Mouse (Mus musculus) naive thymus-derived CD4-positive, alpha-beta T cell, adult 2 months (primary cell): ENCODE data around the gene Mesd.

Experiments used
- DNase-seq: peaks from one replicate; pipeline ENCODE4 v3.0.0-alpha.2; 2011; ENCODE audit warnings: low read depth

Mesd gene

DNA sequence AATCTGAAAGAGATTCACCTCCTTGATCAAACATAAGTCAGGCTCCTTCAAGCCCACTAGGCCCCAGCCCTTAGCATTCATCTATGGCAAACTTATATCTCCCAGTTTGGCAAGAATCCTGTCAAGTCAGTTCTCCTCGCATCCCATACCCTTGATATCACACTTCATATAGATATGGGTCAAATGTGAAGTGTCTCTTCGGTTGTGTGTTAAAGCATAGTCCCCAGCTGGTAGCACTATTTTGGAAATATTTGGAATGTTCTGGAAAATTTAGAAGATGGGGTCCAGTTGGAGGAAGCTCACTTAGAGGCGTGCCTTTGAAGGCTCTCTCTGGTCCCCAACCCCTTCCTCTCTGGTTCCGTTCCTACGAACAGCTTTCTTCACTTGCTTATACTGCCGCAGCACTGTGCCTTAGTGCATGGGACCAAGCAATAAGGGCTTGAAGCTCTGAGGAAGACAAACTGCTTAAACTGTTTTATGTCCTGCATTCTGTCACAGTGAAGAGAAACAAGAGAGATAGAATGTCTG lies 29.2 kb downstream of the Mesd start:
- DNase-seq: no peak

DNA sequence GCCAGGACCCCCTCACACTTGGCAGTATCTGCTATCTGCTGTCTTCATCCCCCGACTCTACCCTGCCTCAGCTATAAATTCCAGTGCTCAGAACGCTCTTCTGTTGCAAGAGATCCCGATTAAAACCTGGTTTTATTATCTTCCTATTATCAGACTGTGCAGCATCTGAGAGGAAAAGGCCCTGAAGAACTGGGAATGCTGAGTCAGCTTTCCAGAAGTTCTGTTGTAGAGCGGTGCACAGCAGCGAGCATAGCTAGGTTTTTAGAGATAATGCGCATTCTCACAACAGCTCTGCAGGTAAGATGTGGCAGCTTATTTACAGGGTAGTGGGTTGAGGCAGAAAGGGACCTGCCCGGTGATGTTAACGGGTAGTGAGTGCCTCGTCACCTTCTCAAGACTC lies 29.7 kb downstream of the Mesd start:
- DNase-seq: no peak

- DNase-seq: peak; percentile 76
Measured at GRCm38 (mm10) chr7:83914566-83914965, 30.3 kb downstream of the Mesd start.

DNA sequence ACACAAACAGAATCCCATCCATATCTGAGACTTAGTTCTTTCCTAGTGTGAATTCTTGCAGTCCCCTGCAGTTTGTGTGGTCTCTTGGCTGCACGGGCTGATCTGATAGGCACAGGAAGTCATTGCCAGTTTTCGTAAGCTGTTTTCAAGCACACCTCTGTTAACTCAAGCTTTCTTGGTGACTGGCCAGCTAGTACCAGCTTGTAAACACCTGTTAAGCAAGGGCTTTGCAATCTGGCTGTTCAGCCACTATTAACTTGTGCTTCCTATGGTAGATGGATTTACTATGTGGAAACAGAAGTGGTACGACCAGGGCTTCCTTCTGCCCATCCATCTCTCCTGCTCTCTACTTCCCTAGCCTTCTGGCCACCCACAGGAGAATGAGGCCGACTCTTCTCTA lies 36.0 kb downstream of the Mesd start:
- no peak for DNase-seq

DNA sequence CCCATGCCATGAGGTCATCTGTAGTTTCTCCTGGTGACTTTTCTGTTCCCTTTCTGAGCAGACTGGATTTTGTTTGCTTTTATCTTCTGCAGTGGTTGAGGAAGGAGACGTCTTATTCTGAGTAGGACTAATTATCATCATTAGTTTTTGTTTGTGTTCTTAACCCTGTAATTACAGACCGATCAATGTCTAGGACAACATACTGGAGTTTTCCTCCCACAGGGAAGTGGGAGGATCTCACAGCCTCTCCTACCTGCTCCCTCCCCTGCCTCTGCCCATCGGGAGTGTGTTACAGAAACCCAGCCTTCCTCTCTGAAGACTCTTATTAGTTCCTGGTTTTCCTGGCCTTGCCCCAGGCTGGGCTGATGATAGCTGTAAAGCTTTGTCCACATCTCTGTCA lies 37.4 kb downstream of the Mesd start:
- DNase-seq: no peak

GRCm38 (mm10) chr7:83939017-83939721 lies 54.9 kb downstream of the Mesd start:
- DNase-seq: no peak

GRCm38 (mm10) chr7:83940136-83940535 lies 55.9 kb downstream of the Mesd start:
- DNase-seq: no peak

- no peak for DNase-seq
Measured at GRCm38 (mm10) chr7:83941701-83942101, 57.4 kb downstream of the Mesd start.

DNA sequence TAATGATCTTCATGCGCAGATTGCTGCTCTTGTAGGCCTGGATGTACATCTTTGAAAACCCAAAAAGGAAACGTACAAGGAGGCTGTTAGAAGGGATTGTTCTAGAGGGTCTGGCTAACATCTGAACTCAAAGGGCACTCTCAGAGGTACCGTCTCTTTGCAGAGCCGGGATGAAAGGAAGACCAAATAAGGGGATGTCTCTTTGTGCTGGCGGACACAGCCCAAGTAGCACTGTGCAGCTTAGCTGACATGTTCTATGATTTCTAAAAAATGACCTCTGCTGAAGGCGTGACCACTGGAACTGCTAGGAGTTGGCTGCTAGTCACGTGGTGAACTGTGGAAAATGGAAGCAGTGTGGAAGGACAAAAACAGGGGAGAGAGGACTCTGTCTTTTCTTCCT lies 64.5 kb downstream of the Mesd start:
- no peak for DNase-seq

GRCm38 (mm10) chr7:83949662-83950061 lies 65.4 kb downstream of the Mesd start:
- no peak for DNase-seq
